Comparison of ENCODE assay signal across 20 mouse cellular contexts in genomic region chr17:52530260-52530659, GRCm38 (mm10).
DNase-seq lines count a peak whose midpoint lies in the region; ATAC-seq lines count a peak whose summit lies in the region.
"Had no signal": no experiment of that assay in that cellular context is flagged by ENCODE, and none has a peak within 500 bp of the region (broad histone marks: within the 10 kb centered on the region; RNA-seq: fewer than 3 reads in every experiment).

No protein-coding gene starts in this region.

- DNase-seq in kidney, postnatal 4 days = no peak
- no peak for DNase-seq in kidney, adult 8-10 months
- DNase-seq in mesoderm, embryonic 11.5 days (ENCODE audit: low read depth, low spot score) = peak; percentile 12
- DNase-seq: adrenal gland, adult 2 months; adrenal gland, postnatal 10 days; adrenal gland, postnatal 25 days; cerebellum, adult 11 months; cerebellum, adult 18-20 months; cerebellum, adult 8-10 months; cerebellum, adult 9-11 months; cerebellum, postnatal 14 days; cerebellum, postnatal 36 days; embryo, embryonic 11 days had no signal

- H3K9me3 ChIP-seq in kidney, embryonic 14.5 days (ENCODE audit: control insufficient read depth, low read length) = no peaks in the 10 kb centered on the region
- H3K9me3 ChIP-seq in kidney, embryonic 16.5 days (ENCODE audit: low read length) = no peaks in the 10 kb centered on the region
- H3K9me3 ChIP-seq: embryonic facial prominence, embryonic 13.5 days; embryonic facial prominence, embryonic 15.5 days; forebrain, embryonic 13.5 days; forebrain, embryonic 15.5 days had no signal

- H3K36me3 ChIP-seq in kidney, embryonic 14.5 days (ENCODE audit: control insufficient read depth, insufficient read depth, low read length) = no peaks in the 10 kb centered on the region
- no peaks in the 10 kb centered on the region for H3K36me3 ChIP-seq in kidney, embryonic 16.5 days (ENCODE audit: insufficient read depth, low read length)
- H3K36me3 ChIP-seq: embryonic facial prominence, embryonic 13.5 days; embryonic facial prominence, embryonic 15.5 days; forebrain, embryonic 15.5 days had no signal

- no peak overlapping the region for H3K9ac ChIP-seq in kidney, embryonic 14.5 days (ENCODE audit: low read depth, low read length)
- H3K9ac ChIP-seq in kidney, embryonic 16.5 days (replicated peaks; ENCODE audit: low read length) = no peak overlapping the region
- H3K9ac ChIP-seq: embryonic facial prominence, embryonic 13.5 days; embryonic facial prominence, embryonic 15.5 days; forebrain, embryonic 13.5 days; forebrain, embryonic 15.5 days had no signal

- no peaks in the 10 kb centered on the region for H3K27me3 ChIP-seq in kidney, embryonic 14.5 days (ENCODE audit: control insufficient read depth, insufficient read depth, low read length)
- H3K27me3 ChIP-seq in kidney, embryonic 16.5 days (ENCODE audit: insufficient read depth, low read length) = no peaks in the 10 kb centered on the region
- H3K27me3 ChIP-seq: embryonic facial prominence, embryonic 13.5 days; embryonic facial prominence, embryonic 15.5 days; forebrain, embryonic 13.5 days; forebrain, embryonic 15.5 days had no signal

- H3K27ac ChIP-seq in kidney, embryonic 14.5 days (ENCODE audit: low read depth, low read length) = no peak overlapping the region
- no peak overlapping the region for H3K27ac ChIP-seq in kidney, embryonic 16.5 days (ENCODE audit: low read length)
- H3K27ac ChIP-seq: embryonic facial prominence, embryonic 13.5 days; embryonic facial prominence, embryonic 15.5 days; forebrain, embryonic 13.5 days; forebrain, embryonic 15.5 days had no signal

- no peak overlapping the region for H3K4me2 ChIP-seq in kidney, embryonic 14.5 days (replicated peaks; ENCODE audit: low read depth, low read length)
- H3K4me2 ChIP-seq in kidney, embryonic 16.5 days (replicated peaks; ENCODE audit: low read depth, low read length) = no peak overlapping the region
- H3K4me2 ChIP-seq: embryonic facial prominence, embryonic 13.5 days; embryonic facial prominence, embryonic 15.5 days; forebrain, embryonic 13.5 days; forebrain, embryonic 15.5 days had no signal

- ATAC-seq in kidney, embryonic 14.5 days (ENCODE audit: low FRiP score, low TSS enrichment) = peak; percentile 64; the same call in 1 of the 2 replicates
- ATAC-seq in kidney, embryonic 16.5 days (ENCODE audit: low FRiP score, low TSS enrichment) = 0 out of 2 replicates have a peak, but pooled peaks have one; percentile 46
- no peak for ATAC-seq in erythroblast, adult 5-6 weeks (replicated peaks; ENCODE audit: low FRiP score, poor library complexity, severe bottlenecking)
- ATAC-seq: forebrain, embryonic 13.5 days; forebrain, embryonic 15.5 days had no signal

- no peaks in the 10 kb centered on the region for H3K4me1 ChIP-seq in kidney, embryonic 14.5 days (ENCODE audit: control insufficient read depth, insufficient read depth, low read length)
- H3K4me1 ChIP-seq in kidney, embryonic 16.5 days (ENCODE audit: insufficient read depth, low read length) = no peaks in the 10 kb centered on the region
- H3K4me1 ChIP-seq: embryonic facial prominence, embryonic 13.5 days; embryonic facial prominence, embryonic 15.5 days; forebrain, embryonic 13.5 days; forebrain, embryonic 15.5 days had no signal

- no peak overlapping the region for H3K4me3 ChIP-seq in kidney, embryonic 14.5 days (ENCODE audit: low read length)
- H3K4me3 ChIP-seq in kidney, embryonic 16.5 days (ENCODE audit: low read length) = no peak overlapping the region
- H3K4me3 ChIP-seq: embryonic facial prominence, embryonic 13.5 days; embryonic facial prominence, embryonic 15.5 days; forebrain, embryonic 13.5 days; forebrain, embryonic 15.5 days had no signal
